Mouse (Mus musculus): ENCODE results near the gene Pphln1.

- TF ChIP-seq CTCF (conservative IDR thresholded peaks at IDR 0.05; ENCODE audit: low read length): no peak
- TF ChIP-seq NANOG (IDR thresholded peaks at IDR 0.05; ENCODE audit: borderline replicate concordance, low read length): no peak
- TF ChIP-seq POU5F1 (IDR thresholded peaks at IDR 0.05; ENCODE audit: borderline replicate concordance, low read length): no peak
These were observed 106.7 kb downstream of the Pphln1 start for GRCm38 (mm10) chr15:93504808-93505207.

All from E14TG2a.4 (cell line).